ENCODE assay signal across 19 mouse cellular contexts in the genomic region with DNA sequence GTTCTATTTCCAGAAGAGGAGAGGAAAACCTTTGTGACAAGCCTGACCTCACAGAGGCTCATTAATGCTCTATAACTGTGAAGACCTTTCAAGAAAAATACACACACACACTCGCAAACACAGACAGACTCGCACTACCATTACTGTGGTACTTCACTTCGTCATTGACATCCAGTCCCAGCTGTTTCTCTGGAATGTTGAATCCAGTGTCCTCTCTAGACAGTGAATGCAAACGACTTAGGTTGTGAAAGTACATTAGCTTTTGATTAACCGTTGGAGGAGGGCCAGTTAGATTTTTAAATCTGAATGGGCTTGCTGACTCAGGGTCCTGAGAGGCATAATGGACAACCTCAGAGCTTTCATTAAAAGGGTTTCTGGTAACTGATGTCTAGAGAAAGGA. TPM values are rescaled to one million over a fixed set of nuclear protein-coding genes. Genes with fewer than 3 reads are reported as not detected.
DNase-seq lines count a peak whose midpoint lies in the region; ATAC-seq and TF ChIP-seq lines count a peak whose summit lies in the region.
"Had no signal": no experiment of that assay in that cellular context is flagged by ENCODE, and none has a peak within 500 bp of the region (broad histone marks: within the 10 kb centered on the region; RNA-seq: fewer than 3 reads in every experiment).

No protein-coding gene starts in this region.

- H3K4me2 ChIP-seq in neural tube, embryonic 13.5 days, result no peak overlapping the region
- no peak overlapping the region for H3K4me2 ChIP-seq in neural tube, embryonic 15.5 days
- peak overlapping the region; percentile 4 for H3K4me2 ChIP-seq in forebrain, embryonic 13.5 days
- no peak overlapping the region for H3K4me2 ChIP-seq in midbrain, postnatal 0 days (ENCODE audit: low read depth, low read length, poor library complexity, severe bottlenecking)
- H3K4me2 ChIP-seq: heart, embryonic 12.5 days; liver, embryonic 12.5 days had no signal

- no peaks in the 10 kb centered on the region for H3K27me3 ChIP-seq in neural tube, embryonic 13.5 days
- H3K27me3 ChIP-seq in neural tube, embryonic 15.5 days (replicated peaks), result no peaks in the 10 kb centered on the region
- no peaks in the 10 kb centered on the region for H3K27me3 ChIP-seq in forebrain, embryonic 13.5 days
- no peaks in the 10 kb centered on the region for H3K27me3 ChIP-seq in midbrain, postnatal 0 days (ENCODE audit: insufficient read depth, low read length)
- H3K27me3 ChIP-seq: heart, embryonic 12.5 days; liver, embryonic 12.5 days; Patski had no signal

- peaks cover 11% of the 10 kb centered on the region for H3K4me1 ChIP-seq in neural tube, embryonic 13.5 days (replicated peaks)
- H3K4me1 ChIP-seq in neural tube, embryonic 15.5 days, result peaks cover 10% of the 10 kb centered on the region; the same call in 1 of the 2 replicates
- H3K4me1 ChIP-seq in forebrain, embryonic 13.5 days, result peaks cover 32% of the 10 kb centered on the region
- H3K4me1 ChIP-seq in midbrain, postnatal 0 days (ENCODE audit: insufficient read depth, low read length), result 0 out of 2 replicates have a peak, but pooled peaks cover 5% of the 10 kb centered on the region
- H3K4me1 ChIP-seq: heart, embryonic 12.5 days; liver, embryonic 12.5 days had no signal

- DNase-seq in kidney, adult 11 months, result peak; percentile 5
- no peak for DNase-seq in kidney, postnatal 10 days
- peak; percentile 22 for DNase-seq in midbrain, postnatal 0 days (ENCODE audit: low spot score)
- no peak for DNase-seq in lung, postnatal 4 days
- DNase-seq in urinary bladder, adult 18-20 months (ENCODE audit: low spot score in 2 of 2), result no peak
- DNase-seq: adrenal gland, adult 2 months; cerebellum, adult 8-10 months; gastrocnemius, adult 2 months; kidney, adult 18-20 months; left cerebral cortex, postnatal 4 days; lung, postnatal 14 days; right cerebral cortex, postnatal 14 days had no signal

- no peaks in the 10 kb centered on the region for H3K9me3 ChIP-seq in neural tube, embryonic 13.5 days
- no peaks in the 10 kb centered on the region for H3K9me3 ChIP-seq in neural tube, embryonic 15.5 days (replicated peaks)
- H3K9me3 ChIP-seq in forebrain, embryonic 13.5 days (replicated peaks), result no peaks in the 10 kb centered on the region
- H3K9me3 ChIP-seq in midbrain, postnatal 0 days (ENCODE audit: low read length), result no peaks in the 10 kb centered on the region
- H3K9me3 ChIP-seq: heart, embryonic 12.5 days; hindbrain, embryonic 10.5 days; liver, embryonic 12.5 days had no signal

- 22% methylated on average over 5 of the region's 5 CpGs for WGBS in neural tube, embryonic 13.5 days
- 20% methylated on average over 5 of the region's 5 CpGs for WGBS in neural tube, embryonic 15.5 days
- 8% methylated on average over 5 of the region's 5 CpGs for WGBS in forebrain, embryonic 13.5 days
- 31% methylated on average over 5 of the region's 5 CpGs for WGBS in midbrain, postnatal 0 days

- H3K27ac ChIP-seq in neural tube, embryonic 13.5 days (replicated peaks), result peak overlapping the region; percentile 43
- no peak overlapping the region for H3K27ac ChIP-seq in neural tube, embryonic 15.5 days (replicated peaks)
- peak overlapping the region; percentile 36 for H3K27ac ChIP-seq in forebrain, embryonic 13.5 days
- H3K27ac ChIP-seq in midbrain, postnatal 0 days (ENCODE audit: low read depth, low read length), result 0 out of 2 replicates have a peak overlapping the region, but pooled peaks have one; percentile 26
- H3K27ac ChIP-seq: gastrocnemius, adult 2 months; hindbrain, embryonic 10.5 days; liver, embryonic 12.5 days had no signal

- no peaks in the 10 kb centered on the region for H3K36me3 ChIP-seq in neural tube, embryonic 13.5 days
- H3K36me3 ChIP-seq in neural tube, embryonic 15.5 days, result no peaks in the 10 kb centered on the region
- H3K36me3 ChIP-seq in forebrain, embryonic 13.5 days (ENCODE audit: poor library complexity, severe bottlenecking), result no peaks in the 10 kb centered on the region
- no peaks in the 10 kb centered on the region for H3K36me3 ChIP-seq in midbrain, postnatal 0 days (ENCODE audit: insufficient read depth, low read length)
- H3K36me3 ChIP-seq: heart, embryonic 12.5 days; hindbrain, embryonic 10.5 days; liver, embryonic 12.5 days had no signal

- no peak overlapping the region for H3K9ac ChIP-seq in neural tube, embryonic 13.5 days
- no peak overlapping the region for H3K9ac ChIP-seq in neural tube, embryonic 15.5 days (replicated peaks)
- H3K9ac ChIP-seq in forebrain, embryonic 13.5 days, result no peak overlapping the region
- no peak overlapping the region for H3K9ac ChIP-seq in midbrain, postnatal 0 days (replicated peaks; ENCODE audit: low read length, poor library complexity, severe bottlenecking)
- H3K9ac ChIP-seq: heart, embryonic 12.5 days; liver, embryonic 12.5 days had no signal

- ATAC-seq in neural tube, embryonic 13.5 days (ENCODE audit: low read depth), result no peak
- ATAC-seq in neural tube, embryonic 15.5 days (ENCODE audit: low FRiP score), result no peak
- peak; percentile 48; the same call in 1 of the 2 replicates for ATAC-seq in forebrain, embryonic 13.5 days
- no peak for ATAC-seq in midbrain, postnatal 0 days (ENCODE audit: low FRiP score)
- ATAC-seq: liver, embryonic 12.5 days; Patski had no signal

- TF ChIP-seq CTCF in midbrain, postnatal 0 days (IDR thresholded peaks at IDR 0.05), result no peak

- no peak overlapping the region for H3K4me3 ChIP-seq in neural tube, embryonic 13.5 days
- no peak overlapping the region for H3K4me3 ChIP-seq in neural tube, embryonic 15.5 days (replicated peaks)
- H3K4me3 ChIP-seq in forebrain, embryonic 13.5 days, result no peak overlapping the region
- H3K4me3 ChIP-seq in midbrain, postnatal 0 days (ENCODE audit: low read depth, low read length), result no peak overlapping the region
- H3K4me3 ChIP-seq: gastrocnemius, adult 2 months; heart, embryonic 12.5 days; hindbrain, embryonic 10.5 days; liver, embryonic 12.5 days had no signal

RNA-seq across cellular contexts. Expression of a gene that starts 34.0 kb away (rescaled TPM):
- polyA plus RNA-seq in neural tube, embryonic 13.5 days (2015; fragmentation: Nextera tagmentation; extraction: Ambion mirVana), result 8.1 and 8.7 TPM in 2 replicates
- 7.0 and 7.3 TPM in 2 replicates for polyA plus RNA-seq in neural tube, embryonic 15.5 days (2015; fragmentation: Nextera tagmentation; extraction: Ambion mirVana)
- 5.1 and 6.7 TPM in 2 replicates for polyA plus RNA-seq in forebrain, embryonic 13.5 days (2015; fragmentation: Nextera tagmentation; extraction: Ambion mirVana)
- 60.5 and 80.5 TPM in 2 replicates for total RNA-seq in midbrain, postnatal 0 days (2014; rRNA removed)
- polyA plus RNA-seq in midbrain, postnatal 0 days (2015; fragmentation: Nextera tagmentation; extraction: Ambion mirVana), result 4.9 and 5.4 TPM in 2 replicates

Comparison
In these comparisons a context has a peak if more than half of its experiments do, and no peak if none do; other contexts are left out.
1. DNase-seq: peak in kidney, adult 11 months (single experiment) and midbrain, postnatal 0 days (single experiment); none in kidney, postnatal 10 days (single experiment), lung, postnatal 4 days (0 of 2) and urinary bladder, adult 18-20 months (0 of 2).